In genomic region chr1:119533093-119533805, GRCm38 (mm10) we compare ENCODE assay signal across 9 mouse cellular contexts. TPM values are rescaled to one million over a fixed set of nuclear protein-coding genes. Genes with fewer than 3 reads are reported as not detected.
DNase-seq lines count a peak whose midpoint lies in the region; ATAC-seq lines count a peak whose summit lies in the region.
"Had no signal": no experiment of that assay in that cellular context is flagged by ENCODE, and none has a peak within 500 bp of the region (broad histone marks: within the 10 kb centered on the region; RNA-seq: fewer than 3 reads in every experiment).

No protein-coding gene starts in this region.

- H3K4me3 ChIP-seq in midbrain, embryonic 14.5 days (replicated peaks; ENCODE audit: low read depth, low read length) = no peak overlapping the region
- H3K4me3 ChIP-seq in intestine, embryonic 15.5 days (replicated peaks) = no peak overlapping the region

- H3K9ac ChIP-seq in midbrain, embryonic 14.5 days (replicated peaks; ENCODE audit: low read length) = no peak overlapping the region
- H3K9ac ChIP-seq in intestine, embryonic 15.5 days = no peak overlapping the region

- H3K4me2 ChIP-seq in midbrain, embryonic 14.5 days (ENCODE audit: low read length) = no peak overlapping the region
- H3K4me2 ChIP-seq in intestine, embryonic 15.5 days (replicated peaks) = no peak overlapping the region

- 88% methylated on average over 18 of the region's 18 CpGs for WGBS in midbrain, embryonic 14.5 days
- WGBS in intestine, embryonic 15.5 days = 83% methylated on average over 18 of the region's 18 CpGs

- ATAC-seq in common myeloid progenitor, adult 5-6 weeks (replicated peaks; ENCODE audit: low read depth, poor library complexity, severe bottlenecking) = peak; percentile 70
- ATAC-seq in midbrain, embryonic 14.5 days (ENCODE audit: low FRiP score, low TSS enrichment) = 0 out of 2 replicates have a peak, but pooled peaks have one; percentile 31
- ATAC-seq in intestine, embryonic 15.5 days = no peak

- DNase-seq in cerebellum, postnatal 14 days = peak; percentile 30 to 37
- no peak for DNase-seq in cerebellum, adult 9-10 months
- peak; percentile 56 for DNase-seq in left cerebral cortex, postnatal 4 days
- no peak for DNase-seq in left cerebral cortex, postnatal 36 days (ENCODE audit: low spot score in 2 of 2)
- DNase-seq in midbrain, embryonic 14.5 days = peak; percentile 57
- no peak for DNase-seq in frontal cortex, postnatal 25 days (ENCODE audit: low spot score in 2 of 2)
- DNase-seq: kidney, adult 9 months had no signal

- intact Hi-C loops in left cerebral cortex, postnatal 4 days (cut with DNase I) = no loop called here
- intact Hi-C loops in left cerebral cortex, postnatal 36 days (cut with DNase I) = no loop called here

- H3K9me3 ChIP-seq in midbrain, embryonic 14.5 days (ENCODE audit: control insufficient read depth, low read length) = no peaks in the 10 kb centered on the region
- H3K9me3 ChIP-seq in intestine, embryonic 15.5 days = no peaks in the 10 kb centered on the region

- H3K27me3 ChIP-seq in midbrain, embryonic 14.5 days (ENCODE audit: control insufficient read depth, insufficient read depth, low read length) = no peaks in the 10 kb centered on the region
- H3K27me3 ChIP-seq in intestine, embryonic 15.5 days (replicated peaks) = no peaks in the 10 kb centered on the region

- no peaks in the 10 kb centered on the region for H3K4me1 ChIP-seq in midbrain, embryonic 14.5 days (ENCODE audit: control insufficient read depth, insufficient read depth, low read length)
- H3K4me1 ChIP-seq in intestine, embryonic 15.5 days (replicated peaks) = 0 out of 2 replicates have a peak, but pooled peaks cover 7% of the 10 kb centered on the region

- peaks cover 16% of the 10 kb centered on the region for H3K36me3 ChIP-seq in midbrain, embryonic 14.5 days (ENCODE audit: control insufficient read depth, insufficient read depth, low read length)
- peaks cover 9% of the 10 kb centered on the region for H3K36me3 ChIP-seq in intestine, embryonic 15.5 days

- H3K27ac ChIP-seq in midbrain, embryonic 14.5 days (replicated peaks; ENCODE audit: low read depth, low read length) = no peak overlapping the region
- H3K27ac ChIP-seq in intestine, embryonic 15.5 days = no peak overlapping the region

RNA-seq across cellular contexts. Expression of gene Tmem185b, which starts 7.3 kb away (rescaled TPM):
- total RNA-seq in left cerebral cortex, postnatal 4 days (2021) = 10 to 100 TPM; 14.1 to 15.3 TPM
- 10 to 100 TPM; 14.8 to 16.2 TPM for total RNA-seq in left cerebral cortex, postnatal 36 days (2021)
- 13.9 and 16.0 TPM in 2 replicates for total RNA-seq in common myeloid progenitor, adult 5-6 weeks (2017)
- polyA plus RNA-seq in midbrain, embryonic 14.5 days (2014; fragmentation: Nextera tagmentation; extraction: Ambion mirVana) = 15.7 and 19.8 TPM in 2 replicates
- polyA plus RNA-seq in intestine, embryonic 15.5 days (2015; fragmentation: Nextera tagmentation; extraction: Ambion mirVana) = 24.0 and 25.7 TPM in 2 replicates

RNA-seq across cellular contexts. Expression of gene Ralb, which starts 28.7 kb away (rescaled TPM):
- 10 to 100 TPM; 42.5 to 43.0 TPM for total RNA-seq in left cerebral cortex, postnatal 4 days (2021)
- total RNA-seq in left cerebral cortex, postnatal 36 days (2021) = 10 to 100 TPM; 22.2 to 22.6 TPM
- 8.1 and 8.8 TPM in 2 replicates for total RNA-seq in common myeloid progenitor, adult 5-6 weeks (2017)
- polyA plus RNA-seq in midbrain, embryonic 14.5 days (2014; fragmentation: Nextera tagmentation; extraction: Ambion mirVana) = 35.3 and 49.6 TPM in 2 replicates
- polyA plus RNA-seq in intestine, embryonic 15.5 days (2015; fragmentation: Nextera tagmentation; extraction: Ambion mirVana) = 172 and 179 TPM in 2 replicates

Comparison
In these comparisons a context has a peak if more than half of its experiments do, and no peak if none do; other contexts are left out.
1. DNase-seq: peak in cerebellum, postnatal 14 days (2 of 2), left cerebral cortex, postnatal 4 days (single experiment) and midbrain, embryonic 14.5 days (single experiment); none in cerebellum, adult 9-10 months (single experiment), left cerebral cortex, postnatal 36 days (0 of 2) and frontal cortex, postnatal 25 days (0 of 2).